Mouse (Mus musculus): Measurements from ENCODE around the gene Kcnab2. TPM values are rescaled to one million over a fixed set of nuclear protein-coding genes. Genes with fewer than 3 reads are reported as not detected.
A peak's percentile ranks its signal among the peaks of the same experiment; 100 is the strongest.

Gene Kcnab2
- total RNA-seq, 1 experiment from 2014 or later, result 59.8 TPM

GRCm38 (mm10) chr4:152454153-152454552 lies 23.5 kb downstream of the Kcnab2 start:
- no peak for ATAC-seq (replicated peaks; ENCODE audit: low read depth, poor library complexity, severe bottlenecking)

DNA sequence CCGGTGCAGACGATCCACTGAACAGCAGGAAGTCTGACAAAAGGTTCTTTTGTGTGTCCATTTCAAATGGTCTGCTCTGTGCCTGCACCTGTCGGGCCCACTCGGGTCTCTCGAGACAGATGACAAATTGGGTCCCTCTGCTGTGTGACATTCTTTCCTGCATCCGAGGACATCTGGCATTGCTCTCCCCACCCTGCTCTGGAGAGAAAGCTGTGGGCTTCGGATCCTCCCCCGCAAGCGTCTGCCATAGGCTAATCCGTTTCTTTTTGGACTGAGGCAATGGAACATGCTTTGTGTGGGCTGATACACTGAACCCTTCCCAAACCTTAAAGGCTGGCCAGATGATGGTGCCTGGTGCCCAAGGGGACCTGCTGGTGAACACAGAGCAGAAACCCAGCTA lies 24.6 kb downstream of the Kcnab2 start:
- no peak for ATAC-seq (replicated peaks; ENCODE audit: low read depth, poor library complexity, severe bottlenecking)

- ATAC-seq (replicated peaks; ENCODE audit: low read depth, poor library complexity, severe bottlenecking), result no peak
Observed at GRCm38 (mm10) chr4:152451371-152451770, 26.3 kb downstream of the Kcnab2 start.

DNA sequence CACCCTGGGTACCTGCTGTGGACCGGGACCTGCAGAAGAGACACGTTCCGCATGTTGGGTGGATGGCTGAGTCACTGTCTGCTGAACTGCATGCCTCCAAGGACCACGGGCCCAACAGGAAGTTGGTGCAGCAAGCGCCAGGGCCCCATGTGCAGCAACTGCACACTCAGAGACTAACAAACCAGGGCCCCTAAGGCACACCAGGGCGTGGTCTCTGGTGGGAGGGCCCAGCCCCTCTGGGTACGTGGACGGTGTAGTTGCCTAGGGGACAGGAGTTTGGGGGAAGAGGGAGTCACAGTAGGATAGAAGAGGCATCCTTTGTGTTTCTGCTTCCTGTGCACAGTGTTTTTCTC lies 29.0 kb downstream of the Kcnab2 start:
- peak; percentile 90 for ATAC-seq (replicated peaks; ENCODE audit: low read depth, poor library complexity, severe bottlenecking)

GRCm38 (mm10) chr4:152447731-152448665 lies 29.7 kb downstream of the Kcnab2 start:
- ATAC-seq (replicated peaks; ENCODE audit: low read depth, poor library complexity, severe bottlenecking), result peak; percentile 48

- peak; percentile 67 for ATAC-seq (replicated peaks; ENCODE audit: low read depth, poor library complexity, severe bottlenecking)
Observed at GRCm38 (mm10) chr4:152446178-152446577, 31.5 kb downstream of the Kcnab2 start.

DNA sequence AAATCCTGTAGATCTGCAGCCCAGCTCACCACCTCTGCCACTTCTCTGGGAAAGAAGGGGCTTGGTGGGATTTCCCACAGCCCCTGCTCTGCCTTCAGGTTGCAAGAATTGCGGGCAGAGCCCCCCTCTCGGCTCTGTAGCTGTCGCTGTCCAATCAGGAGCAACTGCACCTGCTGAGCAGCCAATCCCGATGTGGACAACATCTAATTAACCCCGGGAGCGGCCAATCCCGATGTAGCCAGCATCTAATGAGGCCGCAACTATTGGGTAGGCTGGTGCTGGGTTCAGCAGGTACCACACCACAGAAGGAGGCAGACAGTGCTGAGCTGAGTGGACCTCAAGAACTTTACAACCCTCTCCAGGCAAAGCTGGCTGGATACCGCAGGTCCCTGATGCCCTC lies 36.1 kb downstream of the Kcnab2 start:
- ATAC-seq (replicated peaks; ENCODE audit: low read depth, poor library complexity, severe bottlenecking), result no peak

DNA sequence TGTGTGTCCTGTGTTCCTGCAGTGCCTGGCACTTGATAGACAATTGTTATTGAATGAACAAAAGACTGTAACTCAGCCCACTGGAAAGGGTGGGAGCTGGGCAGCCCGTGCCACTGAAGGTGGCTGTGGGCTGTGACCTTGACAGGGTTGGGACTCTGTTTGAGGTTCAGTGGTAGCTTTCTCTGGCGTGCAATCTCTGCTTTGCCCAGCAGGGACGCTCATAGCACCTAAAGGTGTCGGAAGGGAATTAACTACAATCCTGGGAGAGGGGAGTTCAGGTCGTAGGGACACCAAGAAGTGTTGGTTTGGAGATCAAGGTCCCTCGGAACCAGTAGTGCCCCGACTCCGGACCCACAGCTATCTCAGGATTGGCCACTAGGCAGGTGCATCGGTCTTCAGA lies 36.8 kb downstream of the Kcnab2 start:
- ATAC-seq (replicated peaks; ENCODE audit: low read depth, poor library complexity, severe bottlenecking), result peak; percentile 42; the same call in 1 of the 2 replicates

- peak; percentile 72 for ATAC-seq (replicated peaks; ENCODE audit: low read depth, poor library complexity, severe bottlenecking)
Observed at GRCm38 (mm10) chr4:152435255-152435654, 42.4 kb downstream of the Kcnab2 start.

DNA sequence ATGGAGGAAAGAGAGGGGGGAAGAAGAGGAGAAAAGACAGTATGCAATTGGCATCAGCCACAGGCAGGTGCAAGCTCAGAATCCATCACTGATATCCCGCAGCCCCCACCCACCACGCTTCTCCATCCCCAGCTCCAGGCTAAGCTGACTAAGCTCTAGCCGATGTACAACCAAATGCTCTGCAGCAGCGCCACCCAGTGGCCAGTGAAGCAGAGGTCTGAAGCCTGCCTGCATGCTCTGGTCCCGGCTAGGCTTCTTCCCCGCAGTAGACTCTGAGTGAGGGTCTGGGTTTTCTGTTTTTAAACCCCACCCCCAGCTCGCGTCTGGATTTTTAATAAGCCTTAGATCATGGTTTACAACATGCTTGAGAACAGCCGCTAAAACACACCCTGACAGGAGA lies 42.8 kb downstream of the Kcnab2 start:
- ATAC-seq (replicated peaks; ENCODE audit: low read depth, poor library complexity, severe bottlenecking), result peak; percentile 83

GRCm38 (mm10) chr4:152432308-152432707 lies 45.4 kb downstream of the Kcnab2 start:
- peak; percentile 28; the same call in 1 of the 2 replicates for ATAC-seq (replicated peaks; ENCODE audit: low read depth, poor library complexity, severe bottlenecking)

DNA sequence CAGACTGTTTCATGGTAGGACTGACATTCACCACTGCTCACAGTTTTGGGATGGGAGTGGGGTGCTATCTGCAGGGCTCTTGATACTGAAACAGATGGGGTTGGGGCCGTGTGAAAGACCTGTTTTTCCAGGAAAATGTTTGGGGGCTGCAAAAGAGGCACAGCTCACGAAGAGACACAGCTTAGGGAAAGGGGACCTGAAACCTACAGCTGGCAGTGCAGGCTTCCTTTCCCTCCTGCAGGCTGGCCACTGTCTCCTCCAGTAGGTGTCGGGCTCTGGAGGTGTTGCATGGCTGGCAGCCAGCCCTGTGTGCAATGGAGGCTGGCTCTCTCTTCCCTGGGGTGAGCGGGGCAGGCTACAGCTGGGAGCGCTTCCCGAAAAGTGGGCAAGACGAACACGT lies 49.4 kb downstream of the Kcnab2 start:
- no peak for ATAC-seq (replicated peaks; ENCODE audit: low read depth, poor library complexity, severe bottlenecking)

GRCm38 (mm10) chr4:152424922-152425321 lies 52.7 kb downstream of the Kcnab2 start:
- no peak for ATAC-seq (replicated peaks; ENCODE audit: low read depth, poor library complexity, severe bottlenecking)

DNA sequence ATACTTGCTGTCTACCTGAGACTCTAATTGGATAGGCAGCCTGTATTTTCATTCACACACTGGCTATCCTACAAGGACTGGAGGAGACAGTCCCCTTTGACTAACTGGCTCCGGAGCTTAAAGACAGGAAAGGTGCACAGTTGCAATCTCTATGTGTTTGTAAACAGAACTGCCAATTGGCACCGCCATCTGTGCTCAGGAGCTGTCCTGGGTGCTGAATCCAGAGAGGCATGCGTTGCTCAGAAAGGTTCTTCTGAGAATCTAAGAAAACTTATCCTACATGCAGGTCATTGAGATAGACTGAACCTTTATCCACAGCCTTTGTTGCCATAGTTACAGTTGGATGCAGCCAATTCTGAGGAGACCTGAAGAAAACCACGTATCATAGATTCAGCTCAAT lies 53.3 kb downstream of the Kcnab2 start:
- no peak for ATAC-seq (replicated peaks; ENCODE audit: low read depth, poor library complexity, severe bottlenecking)

- ATAC-seq (replicated peaks; ENCODE audit: low read depth, poor library complexity, severe bottlenecking), result no peak
Observed at GRCm38 (mm10) chr4:152423576-152423975, 54.1 kb downstream of the Kcnab2 start.

DNA sequence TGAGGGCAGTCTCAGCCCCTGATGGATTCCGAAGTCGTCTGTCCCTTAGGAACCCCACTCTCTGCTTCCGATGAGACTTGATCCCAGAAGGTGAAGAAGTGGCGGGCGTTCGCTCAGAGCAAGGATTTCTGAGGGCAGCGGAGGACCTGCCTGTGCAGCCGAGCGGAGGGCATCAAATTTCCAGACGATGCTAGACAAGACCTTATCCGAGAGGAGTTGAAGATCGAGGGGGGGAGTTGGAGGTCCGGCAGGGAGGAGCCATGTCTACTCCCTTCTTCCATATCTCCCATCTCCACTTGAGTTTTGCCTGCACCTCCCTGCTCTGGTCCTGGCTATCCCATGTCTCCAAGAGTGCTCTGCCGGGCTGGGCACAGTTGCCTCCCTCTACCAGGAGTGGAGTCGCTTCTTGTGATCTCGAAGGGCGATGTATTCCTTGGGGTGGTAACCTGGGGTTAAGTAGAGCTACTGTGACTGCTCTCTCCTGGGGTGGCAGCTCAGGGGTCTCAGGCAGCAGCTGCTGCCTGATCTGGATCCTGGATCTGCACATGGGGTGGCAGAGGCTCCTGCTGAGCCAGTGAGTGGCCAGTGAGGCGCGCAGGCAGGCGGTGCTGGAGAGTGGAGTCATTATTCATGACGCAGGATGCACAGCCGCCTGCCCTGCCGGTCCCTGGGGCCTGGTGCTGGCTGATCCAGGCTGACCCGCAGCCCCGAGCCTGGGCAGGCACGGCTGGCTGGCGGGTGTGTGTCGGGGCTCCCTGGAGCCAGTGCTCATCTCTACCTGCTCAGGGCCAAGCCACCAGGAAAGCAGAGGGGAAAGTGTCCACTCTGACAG lies 59.2 kb downstream of the Kcnab2 start:
- ATAC-seq (replicated peaks; ENCODE audit: low read depth, poor library complexity, severe bottlenecking), result no peak

DNA sequence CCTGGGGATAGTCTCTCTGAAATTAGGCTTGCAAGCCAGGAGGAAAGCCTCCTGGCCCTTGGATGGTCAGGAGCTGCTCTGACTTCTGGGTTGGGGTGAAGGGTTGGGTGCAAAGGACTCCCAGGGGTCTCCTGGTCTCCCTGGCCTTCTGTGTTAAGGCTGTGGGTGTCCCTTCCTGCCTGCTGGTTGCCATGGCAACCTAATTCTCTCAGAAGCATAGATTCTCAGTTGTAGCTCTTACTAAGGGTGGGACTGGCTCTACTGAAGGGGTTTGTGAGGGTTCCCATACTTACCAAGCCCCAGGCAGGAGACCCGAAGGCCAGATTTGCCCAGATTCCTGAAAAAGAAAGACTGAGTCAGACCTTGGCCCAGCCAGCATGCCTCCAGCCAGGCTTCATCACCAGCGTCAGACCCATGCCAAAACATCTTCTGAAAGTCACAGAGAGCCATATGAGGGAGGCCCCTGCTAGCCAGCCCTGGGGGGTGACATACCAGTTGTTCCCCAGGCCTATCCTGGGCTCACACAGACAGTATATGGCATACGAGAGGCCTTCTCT lies 65.1 kb downstream of the Kcnab2 start:
- ATAC-seq (replicated peaks; ENCODE audit: low read depth, poor library complexity, severe bottlenecking), result no peak

- no peak for ATAC-seq (replicated peaks; ENCODE audit: low read depth, poor library complexity, severe bottlenecking)
Observed at GRCm38 (mm10) chr4:152410961-152411360, 66.7 kb downstream of the Kcnab2 start.

GRCm38 (mm10) chr4:152406531-152406930 lies 71.1 kb downstream of the Kcnab2 start:
- ATAC-seq (replicated peaks; ENCODE audit: low read depth, poor library complexity, severe bottlenecking), result no peak

- no peak for ATAC-seq (replicated peaks; ENCODE audit: low read depth, poor library complexity, severe bottlenecking)
Observed at GRCm38 (mm10) chr4:152405671-152406201, 71.9 kb downstream of the Kcnab2 start.
